In the genomic region with DNA sequence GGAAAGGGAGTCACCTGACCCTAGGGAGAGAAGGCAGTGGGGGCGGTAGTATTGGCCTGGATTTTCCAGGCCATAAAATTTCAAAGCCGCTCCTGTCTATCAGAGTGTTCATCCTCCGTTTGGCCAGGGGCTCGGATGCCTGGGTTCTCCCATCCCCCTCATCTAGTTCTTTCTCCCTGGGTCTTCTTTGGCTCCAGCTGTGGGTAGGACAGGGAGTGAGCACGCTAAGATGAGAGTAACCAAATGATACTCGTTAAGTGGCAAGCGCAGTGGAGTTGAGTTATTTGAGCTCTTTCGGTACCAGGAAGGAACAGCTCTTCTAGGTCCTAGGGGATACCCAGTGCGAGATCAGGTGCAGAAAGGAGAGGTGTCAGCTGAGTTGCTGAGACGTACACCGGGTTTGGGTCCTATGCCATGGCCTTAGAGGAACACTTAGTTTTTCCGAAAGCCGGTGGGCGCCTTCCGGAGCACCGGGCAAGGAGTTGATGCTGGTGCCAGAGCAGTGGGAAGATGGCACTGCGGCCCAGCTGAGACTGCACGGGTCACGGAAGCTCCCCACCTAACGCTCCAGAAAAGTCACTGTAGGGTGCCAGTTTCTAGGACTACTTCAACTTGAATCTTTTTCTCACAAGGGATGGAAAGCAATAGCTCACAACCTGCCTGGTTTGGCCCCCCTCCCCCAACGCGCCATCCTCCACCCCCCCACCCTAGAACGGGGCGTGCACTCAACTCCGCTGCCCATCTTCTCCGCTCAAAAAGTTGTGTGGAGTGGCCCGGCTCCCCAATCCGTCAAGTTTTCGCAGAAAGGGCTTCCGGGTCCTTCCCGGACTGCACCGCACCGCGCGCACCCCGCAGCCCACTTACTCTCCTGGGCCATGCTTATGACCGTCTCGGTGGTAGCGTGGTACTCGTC, we compare ENCODE assay signal across 8 mouse cellular contexts. TPM values are rescaled to one million over a fixed set of nuclear protein-coding genes. Genes with fewer than 3 reads are reported as not detected.
DNase-seq lines count a peak whose midpoint lies in the region; ATAC-seq and TF ChIP-seq lines count a peak whose summit lies in the region.

No protein-coding gene starts in this region.

- peaks cover 12% of the 10 kb centered on the region; the same call in 1 of the 2 replicates for H3K4me1 ChIP-seq in spleen, adult 2 months (ENCODE audit: control insufficient read depth, insufficient read depth, insufficient read length)
- H3K4me1 ChIP-seq in embryonic facial prominence, embryonic 11.5 days (ENCODE audit: control insufficient read depth, insufficient read depth, low read length): no peaks in the 10 kb centered on the region
- H3K4me1 ChIP-seq in intestine, embryonic 14.5 days (replicated peaks; ENCODE audit: control insufficient read depth, insufficient read depth, low read length): peaks cover 22% of the 10 kb centered on the region

- H3K36me3 ChIP-seq in spleen, adult 2 months (ENCODE audit: control insufficient read depth, insufficient read depth, low read length): peaks cover 4% of the 10 kb centered on the region; the same call in 1 of the 2 replicates
- peaks cover 3% of the 10 kb centered on the region for H3K36me3 ChIP-seq in embryonic facial prominence, embryonic 11.5 days (replicated peaks; ENCODE audit: control insufficient read depth, insufficient read depth, low read depth, low read length)
- peaks cover 25% of the 10 kb centered on the region for H3K36me3 ChIP-seq in intestine, embryonic 14.5 days (ENCODE audit: control insufficient read depth, insufficient read depth, low read length)
- H3K36me3 ChIP-seq in myocyte (ENCODE audit: control insufficient read depth, insufficient read depth): no peaks in the 10 kb centered on the region

- no peak for TF ChIP-seq POLR2A in spleen, adult 2 months (IDR thresholded peaks at IDR 0.05; ENCODE audit: low read depth, low read length)
- TF ChIP-seq POLR2A in myocyte (IDR thresholded peaks at IDR 0.05; ENCODE audit: insufficient read length, low read depth): no peak

- 6% methylated on average over 40 of the region's 40 CpGs for WGBS in spleen, adult 2 months
- WGBS in embryonic facial prominence, embryonic 11.5 days: under 1% methylated on average over 40 of the region's 40 CpGs
- WGBS in intestine, embryonic 14.5 days: under 1% methylated on average over 40 of the region's 40 CpGs

- no peak for ATAC-seq in embryonic facial prominence, embryonic 11.5 days (replicated peaks; ENCODE audit: insufficient number of reproducible peaks, low FRiP score, low TSS enrichment, low read depth)
- no peak; the same call in 1 of the 2 replicates for ATAC-seq in intestine, embryonic 14.5 days (replicated peaks; ENCODE audit: low FRiP score, low TSS enrichment, low read depth)

- intact Hi-C loops in gastrocnemius, postnatal 36 days (cut with DNase I): no loop called here

- H3K27me3 ChIP-seq in spleen, adult 2 months (ENCODE audit: control insufficient read depth, insufficient read depth, low read length): peaks cover 4% of the 10 kb centered on the region
- no peaks in the 10 kb centered on the region for H3K27me3 ChIP-seq in embryonic facial prominence, embryonic 11.5 days (ENCODE audit: control insufficient read depth, insufficient read depth, low read length)
- 0 out of 2 replicates have a peak, but pooled peaks cover 3% of the 10 kb centered on the region for H3K27me3 ChIP-seq in intestine, embryonic 14.5 days (replicated peaks; ENCODE audit: control insufficient read depth, insufficient read depth, low read length)
- H3K27me3 ChIP-seq in myocyte (ENCODE audit: control insufficient read depth, insufficient read depth, insufficient read length): no peaks in the 10 kb centered on the region

- H3ac ChIP-seq in myocyte (ENCODE audit: control insufficient read depth, insufficient read length): peak overlapping the region; percentile 56

- H3K4me3 ChIP-seq in spleen, adult 2 months (ENCODE audit: extremely low read depth, insufficient read depth, insufficient read length): peak overlapping the region; percentile 84
- H3K4me3 ChIP-seq in embryonic facial prominence, embryonic 11.5 days (ENCODE audit: low read depth, low read length): peak overlapping the region; percentile 71
- H3K4me3 ChIP-seq in intestine, embryonic 14.5 days (ENCODE audit: low read depth, low read length): peak overlapping the region; percentile 71
- H3K4me3 ChIP-seq in myocyte: peak overlapping the region; percentile 40

- peak overlapping the region; percentile 72 for H3K4me2 ChIP-seq in embryonic facial prominence, embryonic 11.5 days (ENCODE audit: low read depth, low read length)
- peak overlapping the region; percentile 86 for H3K4me2 ChIP-seq in intestine, embryonic 14.5 days (ENCODE audit: low read length)
- H3K4me2 ChIP-seq in myocyte (ENCODE audit: low read depth): peak overlapping the region; percentile 96

- H3K9me3 ChIP-seq in embryonic facial prominence, embryonic 11.5 days (replicated peaks; ENCODE audit: control insufficient read depth, low read length): no peaks in the 10 kb centered on the region
- H3K9me3 ChIP-seq in intestine, embryonic 14.5 days (ENCODE audit: control insufficient read depth, low read length): no peaks in the 10 kb centered on the region

- no peak for TF ChIP-seq CTCF in spleen, adult 2 months (IDR thresholded peaks at IDR 0.05; ENCODE audit: extremely low read depth, insufficient read depth, insufficient read length, insufficient replicate concordance)

- H3K9ac ChIP-seq in embryonic facial prominence, embryonic 11.5 days (replicated peaks; ENCODE audit: low read length): peak overlapping the region; percentile 82
- H3K9ac ChIP-seq in intestine, embryonic 14.5 days (ENCODE audit: low read length): peak overlapping the region; percentile 74

- peak in 1 of 2 experiments; percentile 13 for DNase-seq in spleen, adult 2 months (ENCODE audit: low read depth in 1 of 2, low spot score in 2 of 2)
- DNase-seq in spleen, postnatal 4 days (ENCODE audit: low spot score in 2 of 2): no peak
- DNase-seq in embryonic facial prominence, embryonic 11.5 days (ENCODE audit: low spot score): peak; percentile 23
- peak; percentile 70 for DNase-seq in intestine, embryonic 14.5 days (ENCODE audit: low spot score)
- DNase-seq in adipocyte (ENCODE audit: low spot score): no peak
- no peak for DNase-seq in gastrocnemius, adult 8-10 months (ENCODE audit: low spot score in 2 of 2)
- no peak for DNase-seq in gastrocnemius, postnatal 36 days

- peak overlapping the region; percentile 52; the same call in 1 of the 2 replicates for H3K27ac ChIP-seq in spleen, adult 2 months (ENCODE audit: insufficient read depth, low read length)
- H3K27ac ChIP-seq in embryonic facial prominence, embryonic 11.5 days (replicated peaks; ENCODE audit: low read depth, low read length): peak overlapping the region; percentile 90
- H3K27ac ChIP-seq in intestine, embryonic 14.5 days (ENCODE audit: low read depth): peak overlapping the region; percentile 89

- H3K79me2 ChIP-seq in myocyte (ENCODE audit: control insufficient read depth, insufficient read depth): peaks cover 4% of the 10 kb centered on the region

TF ChIP-seq in myocyte, 11 proteins besides CTCF, POLR2A, EP300 and RAD21 (continues in another document):
- TF ChIP-seq E2F4 (IDR thresholded peaks at IDR 0.05; ENCODE audit: insufficient read depth) (no peak), USF1 (IDR thresholded peaks at IDR 0.05; ENCODE audit: low read depth) (no peak), POLR2AphosphoS2 (IDR thresholded peaks at IDR 0.05; ENCODE audit: insufficient read length, low read depth) (no peak), TCF12 (IDR thresholded peaks at IDR 0.05; ENCODE audit: insufficient read depth, poor library complexity, severe bottlenecking) (no peak), MYOD1 (IDR thresholded peaks at IDR 0.05; ENCODE audit: control insufficient read depth in 1 of 3, insufficient read length in 2 of 3, low read depth in 2 of 3) (no peak), REST (IDR thresholded peaks at IDR 0.05; ENCODE audit: insufficient read depth, insufficient read length) (no peak)

RNA-seq across cellular contexts. Expression of a gene that starts 0.9 kb away (rescaled TPM):
- polyA plus RNA-seq in spleen, adult 2 months (2012; rRNA removed): 5.8 and 6.0 TPM in 2 replicates
- 10.5 and 10.9 TPM in 2 replicates for polyA plus RNA-seq in embryonic facial prominence, embryonic 11.5 days (2014; fragmentation: Nextera tagmentation; extraction: Ambion mirVana)
- polyA plus RNA-seq in intestine, embryonic 14.5 days (2014; fragmentation: Nextera tagmentation; extraction: Ambion mirVana): 4.5 and 5.3 TPM in 2 replicates
- 17.9 TPM for polyA plus RNA-seq in myocyte (2012; fragmentation: generic; extraction: Trizol)
- total RNA-seq in gastrocnemius, adult 8-10 months (2022): 1 to 10 TPM; 2.7 to 8.9 (median 5.9) TPM
- total RNA-seq in gastrocnemius, postnatal 36 days (2021): 1 to 10 TPM; 2.8 to 5.8 TPM

RNA-seq across cellular contexts. Expression of a gene that starts 10.2 kb away (rescaled TPM):
- 25.8 and 35.7 TPM in 2 replicates for polyA plus RNA-seq in spleen, adult 2 months (2012; rRNA removed)
- 324 and 334 TPM in 2 replicates for polyA plus RNA-seq in embryonic facial prominence, embryonic 11.5 days (2014; fragmentation: Nextera tagmentation; extraction: Ambion mirVana)
- polyA plus RNA-seq in intestine, embryonic 14.5 days (2014; fragmentation: Nextera tagmentation; extraction: Ambion mirVana): 558 and 572 TPM in 2 replicates
- polyA plus RNA-seq in myocyte (2012; fragmentation: generic; extraction: Trizol): 2,403 TPM
- total RNA-seq in gastrocnemius, adult 8-10 months (2022): 100 to 1,000 TPM; 136 to 170 (median 151) TPM
- 100 to 1,000 TPM in 1 of 2 experiments, 10 to 100 TPM in 1; 94.8 to 103 TPM for total RNA-seq in gastrocnemius, postnatal 36 days (2021)

RNA-seq across cellular contexts. Expression of a gene that starts 32.0 kb away (rescaled TPM):
- 15.1 and 15.8 TPM in 2 replicates for polyA plus RNA-seq in spleen, adult 2 months (2012; rRNA removed)
- polyA plus RNA-seq in embryonic facial prominence, embryonic 11.5 days (2014; fragmentation: Nextera tagmentation; extraction: Ambion mirVana): 9.2 and 11.4 TPM in 2 replicates
- 8.9 and 11.5 TPM in 2 replicates for polyA plus RNA-seq in intestine, embryonic 14.5 days (2014; fragmentation: Nextera tagmentation; extraction: Ambion mirVana)
- 63.3 TPM for polyA plus RNA-seq in myocyte (2012; fragmentation: generic; extraction: Trizol)
- total RNA-seq in gastrocnemius, adult 8-10 months (2022): 1 to 10 TPM; 3.1 to 4.2 (median 3.7) TPM
- total RNA-seq in gastrocnemius, postnatal 36 days (2021): 1 to 10 TPM; 3.5 to 4.1 TPM

RNA-seq across cellular contexts. Expression of a gene that starts 33.2 kb away (rescaled TPM):
- 113 and 138 TPM in 2 replicates for polyA plus RNA-seq in spleen, adult 2 months (2012; rRNA removed)
- polyA plus RNA-seq in embryonic facial prominence, embryonic 11.5 days (2014; fragmentation: Nextera tagmentation; extraction: Ambion mirVana): 196 and 213 TPM in 2 replicates
- 218 and 228 TPM in 2 replicates for polyA plus RNA-seq in intestine, embryonic 14.5 days (2014; fragmentation: Nextera tagmentation; extraction: Ambion mirVana)
- 238 TPM for polyA plus RNA-seq in myocyte (2012; fragmentation: generic; extraction: Trizol)
- total RNA-seq in gastrocnemius, adult 8-10 months (2022): 100 to 1,000 TPM; 119 to 153 (median 140) TPM
- total RNA-seq in gastrocnemius, postnatal 36 days (2021): 100 to 1,000 TPM; 146 to 165 TPM

RNA-seq across cellular contexts. Expression of a gene that starts 43.0 kb away (rescaled TPM):
- polyA plus RNA-seq in spleen, adult 2 months (2012; rRNA removed): 5.8 and 6.5 TPM in 2 replicates
- polyA plus RNA-seq in embryonic facial prominence, embryonic 11.5 days (2014; fragmentation: Nextera tagmentation; extraction: Ambion mirVana): 2.3 and 2.7 TPM in 2 replicates
- polyA plus RNA-seq in intestine, embryonic 14.5 days (2014; fragmentation: Nextera tagmentation; extraction: Ambion mirVana): 2.1 and 2.3 TPM in 2 replicates
- 635 TPM for polyA plus RNA-seq in myocyte (2012; fragmentation: generic; extraction: Trizol)
- 10 to 100 TPM; 63.3 to 69.0 (median 65.3) TPM for total RNA-seq in gastrocnemius, adult 8-10 months (2022)
- 10 to 100 TPM; 47.9 to 60.1 TPM for total RNA-seq in gastrocnemius, postnatal 36 days (2021)

Comparison
In these comparisons a context has a peak if more than half of its experiments do, and no peak if none do; other contexts are left out.
1. DNase-seq: peak in embryonic facial prominence, embryonic 11.5 days (single experiment) and intestine, embryonic 14.5 days (single experiment); none in spleen, postnatal 4 days (0 of 2), adipocyte (single experiment), gastrocnemius, adult 8-10 months (0 of 2) and gastrocnemius, postnatal 36 days (0 of 2).
2. Peak in every context shown above with its lines, with median percentiles within 50 percentile points of each other: H3K27ac ChIP-seq, H3K4me3 ChIP-seq and H3K4me2 ChIP-seq.